Mouse (Mus musculus): ENCODE measurements at regions not wholly inside any gene's neighbourhood (a gene's known extent, or its start where the extent isn't known, plus 50 kb on each side); places are given as distances from the start of the nearest gene placed in this dataset.

DNA sequence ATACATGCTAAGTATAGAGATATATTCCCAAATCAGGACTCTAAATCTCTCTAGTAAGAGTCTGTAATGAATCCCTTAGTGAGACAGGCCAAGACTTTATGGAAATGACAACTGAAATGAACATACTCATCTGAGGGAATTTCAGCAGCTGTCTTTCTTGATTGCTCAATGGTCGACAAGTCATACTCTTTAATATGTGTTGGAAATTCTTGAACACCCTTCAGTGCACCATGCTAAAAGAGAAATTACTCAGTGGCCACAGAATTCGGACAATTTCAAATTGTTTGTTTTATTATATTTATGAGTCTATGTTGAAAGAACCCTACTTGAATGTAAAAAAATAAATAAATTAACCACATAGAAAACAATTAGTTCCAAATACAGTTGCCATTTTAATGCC is 802.1 kb downstream of the Nr2f2 start:
- H3K4me1 ChIP-seq, result no peaks in the 10 kb centered on the region
- no peak for ATAC-seq (ENCODE audit: insufficient number of reproducible peaks, low FRiP score, low TSS enrichment, low read depth)
- no peak overlapping the region for H3K9ac ChIP-seq
- H3K27ac ChIP-seq (replicated peaks), result no peak overlapping the region
- no peaks in the 10 kb centered on the region for H3K27me3 ChIP-seq
- no peak overlapping the region for H3K4me2 ChIP-seq (replicated peaks)
- no peaks in the 10 kb centered on the region for H3K36me3 ChIP-seq
- no peaks in the 10 kb centered on the region for H3K9me3 ChIP-seq (replicated peaks)
- no peak overlapping the region for H3K4me3 ChIP-seq (replicated peaks)
- 85% methylated on average over 2 of the region's 2 CpGs for WGBS

DNA sequence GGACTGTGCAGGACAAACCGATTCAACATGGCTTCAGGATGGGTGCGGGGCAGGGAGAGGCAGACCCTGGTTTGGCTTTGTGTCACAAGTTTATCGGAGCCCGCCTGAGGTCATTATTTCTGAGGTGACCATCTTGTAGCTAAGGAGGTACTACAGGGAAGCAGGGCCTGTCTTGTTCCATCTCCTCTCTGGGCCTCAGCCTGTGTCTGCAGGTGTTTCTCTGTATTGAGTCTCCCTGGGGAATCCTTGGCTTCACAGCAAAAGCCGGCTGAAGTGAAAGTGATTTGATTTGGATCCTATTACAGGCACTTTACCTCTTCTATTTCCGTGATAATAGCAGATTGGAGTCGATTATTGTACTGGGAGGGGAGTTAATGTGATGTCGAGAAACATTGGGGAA is 805.7 kb upstream of the Arrdc4 start:
- H3K4me1 ChIP-seq, result no peaks in the 10 kb centered on the region
- no peak overlapping the region for H3K27ac ChIP-seq (replicated peaks)
- no peaks in the 10 kb centered on the region for H3K9me3 ChIP-seq (replicated peaks)
- no peak for ATAC-seq (ENCODE audit: insufficient number of reproducible peaks, low FRiP score, low TSS enrichment, low read depth)
- WGBS, result 55% methylated on average over 8 of the region's 8 CpGs
- H3K4me3 ChIP-seq (replicated peaks), result no peak overlapping the region
- H3K36me3 ChIP-seq, result no peaks in the 10 kb centered on the region
- H3K27me3 ChIP-seq, result no peaks in the 10 kb centered on the region
- H3K9ac ChIP-seq, result no peak overlapping the region
- no peak overlapping the region for H3K4me2 ChIP-seq (replicated peaks)

DNA sequence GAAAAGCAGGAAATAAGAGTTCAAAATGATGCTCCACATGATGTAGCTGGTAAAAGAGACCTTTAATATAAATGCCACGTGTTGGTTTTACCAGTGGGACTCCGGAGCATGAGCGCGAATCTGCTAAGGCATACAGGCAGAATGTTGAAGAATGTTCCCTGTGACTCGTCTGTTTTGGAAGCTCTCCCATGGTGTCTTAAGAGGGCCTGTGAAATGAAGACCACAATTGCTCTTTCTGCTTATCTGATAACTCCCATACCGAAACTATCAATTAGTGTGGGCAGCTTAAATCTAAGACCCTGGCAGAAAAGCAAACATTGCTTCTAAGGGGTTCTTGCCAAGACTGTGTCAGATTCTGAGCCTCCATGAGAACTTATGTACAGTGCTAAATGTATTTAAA is 804.9 kb upstream of the Arrdc4 start:
- Histone ChIP-seq H3K4me1 (no peaks in the 10 kb centered on the region), H3K27me3 (no peaks in the 10 kb centered on the region), H3K4me3 (replicated peaks) (no peak overlapping the region), H3K4me2 (replicated peaks) (no peak overlapping the region), H3K36me3 (no peaks in the 10 kb centered on the region), H3K9me3 (replicated peaks) (no peaks in the 10 kb centered on the region), H3K27ac (replicated peaks) (no peak overlapping the region), H3K9ac (no peak overlapping the region)
- no peak for ATAC-seq (ENCODE audit: insufficient number of reproducible peaks, low FRiP score, low TSS enrichment, low read depth)
- 65% methylated on average over 6 of the region's 6 CpGs for WGBS

DNA sequence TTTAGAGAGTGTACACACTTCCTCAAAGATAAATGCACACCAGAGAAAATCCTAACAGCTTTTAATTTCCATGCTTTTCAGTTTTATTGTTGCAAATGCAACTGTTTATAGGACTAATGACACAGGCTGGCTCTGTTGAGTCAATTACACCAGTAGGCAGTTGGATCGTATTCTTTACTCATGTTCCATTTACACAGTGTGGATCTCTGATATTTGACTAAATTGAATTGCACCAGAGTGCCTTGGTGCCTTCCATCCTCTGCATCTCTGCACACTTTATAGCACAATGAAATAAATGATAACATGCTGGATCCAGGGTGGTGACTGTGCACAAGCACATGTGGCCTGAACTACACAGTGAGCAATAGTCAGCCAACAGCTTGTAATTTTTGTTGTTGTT is 787.0 kb upstream of the Arrdc4 start:
- ATAC-seq (ENCODE audit: insufficient number of reproducible peaks, low FRiP score, low TSS enrichment, low read depth), result no peak
- Histone ChIP-seq H3K4me3 (replicated peaks) (no peak overlapping the region), H3K4me1 (no peaks in the 10 kb centered on the region), H3K36me3 (no peaks in the 10 kb centered on the region), H3K27me3 (no peaks in the 10 kb centered on the region), H3K27ac (replicated peaks) (no peak overlapping the region), H3K9me3 (replicated peaks) (no peaks in the 10 kb centered on the region), H3K9ac (no peak overlapping the region), H3K4me2 (replicated peaks) (no peak overlapping the region)
- WGBS, result 86% methylated on average over 1 of the region's 1 CpGs

DNA sequence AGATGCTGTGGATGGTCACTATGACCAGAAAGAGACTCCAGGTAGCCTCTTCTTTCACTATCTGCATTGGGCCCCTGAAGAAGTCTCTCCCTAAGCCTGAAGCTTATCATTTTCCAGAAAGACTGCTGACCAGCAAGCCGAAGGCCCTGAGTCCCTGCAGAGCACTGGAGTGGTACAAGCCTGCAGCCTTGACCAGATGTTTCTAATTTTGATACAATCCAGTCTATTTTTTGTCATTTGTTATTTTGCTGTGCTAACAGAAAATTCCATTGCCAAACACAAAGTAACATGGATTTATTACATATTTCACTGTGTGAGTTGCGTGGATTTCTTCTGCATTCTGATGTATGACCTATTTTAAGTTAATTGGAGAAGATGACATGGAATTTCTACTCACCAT is 764.9 kb upstream of the Arrdc4 start:
- H3K9me3 ChIP-seq (replicated peaks), result no peaks in the 10 kb centered on the region
- no peak overlapping the region for H3K4me2 ChIP-seq (replicated peaks)
- no peaks in the 10 kb centered on the region for H3K27me3 ChIP-seq
- H3K4me3 ChIP-seq (replicated peaks), result no peak overlapping the region
- no peaks in the 10 kb centered on the region for H3K36me3 ChIP-seq
- H3K4me1 ChIP-seq, result no peaks in the 10 kb centered on the region
- H3K9ac ChIP-seq, result no peak overlapping the region
- H3K27ac ChIP-seq (replicated peaks), result no peak overlapping the region
- WGBS, result 45% methylated on average over 2 of the region's 2 CpGs
- ATAC-seq (ENCODE audit: insufficient number of reproducible peaks, low FRiP score, low TSS enrichment, low read depth), result no peak

DNA sequence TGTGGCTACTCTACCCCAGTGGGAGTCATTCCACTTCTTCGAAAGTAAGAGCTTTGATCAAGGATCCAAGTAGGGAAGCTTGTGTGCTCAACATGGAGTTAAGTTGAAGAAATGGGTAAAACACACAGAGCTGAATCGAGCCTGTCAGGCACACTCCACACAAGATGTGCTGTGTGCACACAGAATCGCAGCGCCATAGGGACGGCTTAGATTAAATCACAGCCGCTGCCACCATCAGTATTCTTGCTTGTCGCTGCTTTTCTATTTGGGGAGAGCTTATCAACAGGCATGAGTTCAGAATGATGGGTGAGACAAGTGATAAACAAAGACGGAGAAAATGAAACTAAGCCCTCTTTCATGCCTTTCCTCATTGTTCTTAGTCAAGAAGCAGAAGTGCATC is 761.3 kb upstream of the Arrdc4 start:
- no peaks in the 10 kb centered on the region for H3K27me3 ChIP-seq
- H3K4me2 ChIP-seq (replicated peaks), result no peak overlapping the region
- ATAC-seq (ENCODE audit: insufficient number of reproducible peaks, low FRiP score, low TSS enrichment, low read depth), result no peak
- no peaks in the 10 kb centered on the region for H3K36me3 ChIP-seq
- H3K4me1 ChIP-seq, result no peaks in the 10 kb centered on the region
- H3K27ac ChIP-seq (replicated peaks), result no peak overlapping the region
- H3K9me3 ChIP-seq (replicated peaks), result no peaks in the 10 kb centered on the region
- no peak overlapping the region for H3K9ac ChIP-seq
- no peak overlapping the region for H3K4me3 ChIP-seq (replicated peaks)
- 83% methylated on average over 8 of the region's 8 CpGs for WGBS

DNA sequence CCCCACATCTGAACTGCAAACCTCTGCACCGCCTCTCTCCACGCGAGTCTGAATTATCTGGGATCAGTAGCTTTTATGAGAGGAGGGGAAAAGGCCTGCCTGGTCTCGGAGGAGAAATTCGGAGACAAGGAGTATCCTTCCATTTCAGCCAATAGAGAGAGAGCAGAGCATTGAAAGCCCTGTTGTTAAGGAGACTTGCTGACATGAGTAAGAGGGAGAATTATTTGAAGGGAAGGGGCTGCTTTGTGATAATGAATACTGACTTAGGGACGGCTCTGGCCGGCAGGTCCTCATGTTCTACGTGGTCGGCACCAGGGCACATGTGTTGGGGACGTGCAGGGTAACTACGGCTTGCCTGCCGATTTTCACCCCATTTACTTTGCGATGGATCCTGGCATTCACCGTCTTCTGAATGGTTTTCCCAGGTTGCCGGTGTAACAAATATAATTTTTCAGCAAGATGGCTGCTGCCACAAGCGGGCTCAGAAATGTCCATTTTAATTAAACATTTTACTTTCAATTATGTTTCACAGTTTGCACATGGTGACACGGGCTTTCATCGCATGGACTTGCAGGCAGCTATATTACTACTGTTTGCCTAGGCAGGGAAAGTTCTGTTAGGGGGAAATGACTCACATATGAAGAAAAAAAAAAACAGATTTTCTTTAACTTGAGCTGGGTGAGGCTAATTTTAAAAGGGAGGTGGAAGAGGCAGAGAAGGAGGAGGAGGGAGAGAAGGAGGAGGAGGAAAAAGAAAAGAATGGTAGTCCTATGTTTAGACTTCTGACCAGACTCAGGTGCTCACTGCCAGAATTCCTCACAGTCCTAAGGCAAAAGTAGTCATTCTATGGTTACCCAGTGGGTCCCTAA is 744.3 kb upstream of the Arrdc4 start:
- no peaks in the 10 kb centered on the region for H3K36me3 ChIP-seq
- H3K4me1 ChIP-seq, result no peaks in the 10 kb centered on the region
- no peak overlapping the region for H3K27ac ChIP-seq (replicated peaks)
- H3K27me3 ChIP-seq, result no peaks in the 10 kb centered on the region
- WGBS, result 45% methylated on average over 18 of the region's 18 CpGs
- no peak overlapping the region for H3K4me3 ChIP-seq (replicated peaks)
- H3K9ac ChIP-seq, result no peak overlapping the region
- no peak for ATAC-seq (ENCODE audit: insufficient number of reproducible peaks, low FRiP score, low TSS enrichment, low read depth)
- no peaks in the 10 kb centered on the region for H3K9me3 ChIP-seq (replicated peaks)
- 0 out of 2 replicates have a peak overlapping the region, but pooled peaks have one; percentile 3 for H3K4me2 ChIP-seq (replicated peaks)

DNA sequence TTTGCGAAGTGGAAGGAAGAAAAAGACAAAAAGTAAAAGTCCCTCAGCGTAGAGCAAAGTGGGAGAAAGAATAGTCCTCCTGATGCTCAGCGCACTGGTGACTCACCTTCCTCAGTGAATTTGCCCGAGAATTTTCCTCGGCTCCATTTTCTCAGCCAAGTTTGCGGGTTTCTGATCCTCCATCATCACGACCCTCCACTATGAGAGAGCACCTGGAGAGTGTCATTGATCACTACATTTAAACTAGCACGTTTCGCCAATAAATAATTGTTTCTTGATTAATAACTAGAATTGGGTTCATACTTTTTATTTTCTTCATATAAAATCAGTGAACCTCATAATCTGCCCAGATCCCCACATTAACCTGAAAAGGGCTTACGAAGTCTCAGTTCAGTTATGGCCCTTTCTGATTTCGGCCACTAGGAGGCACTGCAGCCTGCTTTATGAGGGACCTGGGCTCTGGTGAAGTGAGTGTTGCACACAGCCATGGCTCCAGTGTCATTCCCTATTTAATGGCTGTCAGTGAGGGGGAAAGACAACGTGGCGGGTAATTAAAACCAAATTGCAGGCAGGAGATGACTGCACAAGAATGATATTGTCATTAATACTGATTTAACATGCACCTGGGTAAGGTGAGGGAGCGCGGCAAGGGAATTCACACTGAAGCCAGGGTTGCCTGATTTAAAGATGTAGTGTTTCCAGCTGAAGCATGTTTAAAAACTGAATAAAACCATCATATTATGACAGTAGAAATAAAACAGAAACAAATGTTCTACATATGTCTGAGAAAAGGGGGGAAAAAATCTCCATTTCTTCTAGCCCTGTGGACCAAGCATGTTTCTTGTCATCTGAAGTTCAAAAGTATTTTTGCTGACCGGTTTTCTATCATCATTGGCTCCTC is 741.8 kb upstream of the Arrdc4 start:
- ATAC-seq (ENCODE audit: insufficient number of reproducible peaks, low FRiP score, low TSS enrichment, low read depth), result peak; percentile 54; the same call in 1 of the 2 replicates
- H3K4me2 ChIP-seq (replicated peaks), result peak overlapping the region; percentile 31; the same call in 1 of the 2 replicates
- H3K27me3 ChIP-seq, result no peaks in the 10 kb centered on the region
- H3K36me3 ChIP-seq, result no peaks in the 10 kb centered on the region
- H3K9ac ChIP-seq, result no peak overlapping the region
- 26% methylated on average over 16 of the region's 16 CpGs for WGBS
- H3K9me3 ChIP-seq (replicated peaks), result no peaks in the 10 kb centered on the region
- H3K4me1 ChIP-seq, result no peaks in the 10 kb centered on the region
- H3K4me3 ChIP-seq (replicated peaks), result no peak overlapping the region
- no peak overlapping the region for H3K27ac ChIP-seq (replicated peaks)

DNA sequence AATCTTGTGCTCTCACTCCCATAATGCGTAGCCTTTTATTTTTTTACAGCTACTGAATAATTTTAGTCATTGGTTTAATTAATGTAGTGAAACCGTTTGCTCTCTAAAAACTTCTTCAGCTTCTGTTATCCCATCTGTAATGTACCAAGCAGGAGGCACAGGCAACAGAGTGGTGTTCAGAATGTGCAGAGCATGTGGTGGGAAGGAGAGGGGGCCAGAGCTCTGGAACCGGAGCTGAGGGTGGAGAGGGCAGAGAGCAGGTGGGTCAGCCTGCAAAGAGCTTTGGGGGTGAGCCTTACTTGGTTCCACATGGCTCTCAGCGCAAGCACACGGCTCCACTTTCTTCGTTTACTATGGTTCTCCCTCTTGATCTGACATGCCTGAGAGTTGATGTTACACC is 739.6 kb upstream of the Arrdc4 start:
- H3K36me3 ChIP-seq, result no peaks in the 10 kb centered on the region
- WGBS, result 39% methylated on average over 6 of the region's 6 CpGs
- no peaks in the 10 kb centered on the region for H3K9me3 ChIP-seq (replicated peaks)
- no peak overlapping the region for H3K4me3 ChIP-seq (replicated peaks)
- H3K4me2 ChIP-seq (replicated peaks), result no peak overlapping the region
- H3K27me3 ChIP-seq, result no peaks in the 10 kb centered on the region
- no peak overlapping the region for H3K27ac ChIP-seq (replicated peaks)
- H3K4me1 ChIP-seq, result no peaks in the 10 kb centered on the region
- no peak overlapping the region for H3K9ac ChIP-seq
- no peak for ATAC-seq (ENCODE audit: insufficient number of reproducible peaks, low FRiP score, low TSS enrichment, low read depth)

DNA sequence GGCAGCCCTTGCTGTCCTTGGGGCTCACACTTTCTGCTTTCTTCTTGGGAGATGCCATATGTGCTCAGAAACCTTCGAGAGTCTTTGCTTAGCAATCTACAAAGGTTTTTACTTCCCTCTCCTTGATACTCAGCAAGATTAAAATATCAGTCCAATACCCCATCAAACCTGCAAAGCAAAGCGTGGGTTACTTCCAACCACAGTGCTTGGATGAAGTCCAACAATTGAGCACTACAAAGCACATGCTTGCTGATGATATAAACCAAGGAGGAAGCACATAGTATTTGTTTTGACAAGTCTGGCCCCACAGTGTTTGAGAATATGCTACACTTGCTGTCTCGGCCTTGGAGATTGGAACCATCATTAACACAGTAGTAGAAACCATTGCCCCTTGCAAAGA is 738.1 kb upstream of the Arrdc4 start:
- no peaks in the 10 kb centered on the region for H3K4me1 ChIP-seq
- no peak overlapping the region for H3K4me2 ChIP-seq (replicated peaks)
- H3K9ac ChIP-seq, result no peak overlapping the region
- no peaks in the 10 kb centered on the region for H3K27me3 ChIP-seq
- 36% methylated on average over 3 of the region's 3 CpGs for WGBS
- H3K4me3 ChIP-seq (replicated peaks), result no peak overlapping the region
- no peak for ATAC-seq (ENCODE audit: insufficient number of reproducible peaks, low FRiP score, low TSS enrichment, low read depth)
- H3K27ac ChIP-seq (replicated peaks), result no peak overlapping the region
- no peaks in the 10 kb centered on the region for H3K9me3 ChIP-seq (replicated peaks)
- no peaks in the 10 kb centered on the region for H3K36me3 ChIP-seq

DNA sequence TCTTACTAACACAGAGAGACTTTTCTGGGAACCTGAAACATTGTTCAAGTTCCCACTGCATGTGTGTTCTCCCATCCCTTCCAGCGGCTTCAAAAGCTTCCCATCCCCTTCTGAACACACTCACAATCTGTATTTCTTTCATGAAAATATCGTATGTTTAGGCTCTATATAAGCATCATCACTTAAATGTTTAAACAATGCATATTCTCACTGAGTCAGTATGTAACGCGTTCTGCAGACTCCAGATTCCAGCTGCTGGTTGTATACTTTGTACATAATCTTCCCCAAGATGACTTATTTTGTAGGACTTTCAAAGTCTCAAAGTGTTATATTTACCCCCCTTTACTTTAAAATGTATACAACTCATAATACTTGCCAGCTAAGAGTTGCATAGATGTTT is 735.5 kb upstream of the Arrdc4 start:
- 73% methylated on average over 4 of the region's 4 CpGs for WGBS

More for the DNA sequence above, 735.5 kb upstream of the Arrdc4 start:
- H3K4me3 ChIP-seq (replicated peaks), result no peak overlapping the region
- H3K27me3 ChIP-seq, result no peaks in the 10 kb centered on the region
- no peak overlapping the region for H3K27ac ChIP-seq (replicated peaks)
- H3K9ac ChIP-seq, result no peak overlapping the region
- H3K4me1 ChIP-seq, result no peaks in the 10 kb centered on the region
- no peaks in the 10 kb centered on the region for H3K9me3 ChIP-seq (replicated peaks)
- no peaks in the 10 kb centered on the region for H3K36me3 ChIP-seq
- H3K4me2 ChIP-seq (replicated peaks), result no peak overlapping the region
- ATAC-seq (ENCODE audit: insufficient number of reproducible peaks, low FRiP score, low TSS enrichment, low read depth), result no peak

All from embryonic facial prominence, embryonic 15.5 days (tissue).